Mouse (Mus musculus) forebrain, postnatal 0 days (tissue): ENCODE measurements around the gene Rnaset2b. TPM values are rescaled to one million over a fixed set of nuclear protein-coding genes. Genes with fewer than 3 reads are reported as not detected.
"Not testable (repeated sequence)": the region's sequence is repeated elsewhere in the genome, so short reads cannot be mapped to it uniquely, and the experiment has no call there.

Experiments used
- ATAC-seq: fragments of 200-750 bp; cut with Nextera tagmentation; 2 replicates; pipeline ENCODE4 v1.8.0; 2017; ENCODE audit warnings: mild to moderate bottlenecking, moderate library complexity
- DNase-seq: peaks from one replicate; pipeline ENCODE4 v3.0.0-alpha.2; 2015
- H3K27ac ChIP-seq: fragments of 300-500 bp; sonication (generic); 2 replicates; pipeline ENCODE4 v1.5.1; 2014; ENCODE audit warnings: low read depth, mild to moderate bottlenecking, antibody characterized with exemption, low read length, moderate library complexity, mixed read lengths
- H3K27me3 ChIP-seq: fragments of 300-500 bp; sonication (generic); 2 replicates; pipeline ENCODE4 v1.6.1; 2014; ENCODE audit warnings: mild to moderate bottlenecking, low read length, mixed read lengths; ENCODE audit not compliant: insufficient read depth
- H3K36me3 ChIP-seq: fragments of 300-500 bp; sonication (generic); 2 replicates; pipeline ENCODE4 v1.6.1; 2014; ENCODE audit warnings: mild to moderate bottlenecking, moderate library complexity; ENCODE audit not compliant: insufficient read depth
- H3K4me1 ChIP-seq: fragments of 300-500 bp; sonication (generic); 2 replicates; pipeline ENCODE4 v1.6.1; 2014; ENCODE audit warnings: antibody characterized with exemption; ENCODE audit not compliant: insufficient read depth
- H3K4me2 ChIP-seq: fragments of 300-500 bp; sonication (generic); 2 replicates; pipeline ENCODE4 v1.6.1; 2014; ENCODE audit warnings: low read depth, mild to moderate bottlenecking, moderate library complexity
- H3K4me3 ChIP-seq: fragments of 300-500 bp; sonication (generic); 2 replicates; pipeline ENCODE4 v1.5.1; 2014; ENCODE audit warnings: low read depth, low read length, mixed read lengths
- H3K9ac ChIP-seq: fragments of 300-500 bp; sonication (generic); 2 replicates; pipeline ENCODE4 v1.6.1; 2014; ENCODE audit warnings: mild to moderate bottlenecking
- H3K9me3 ChIP-seq: fragments of 300-500 bp; sonication (generic); 2 replicates; pipeline ENCODE4 v1.6.1; 2016; ENCODE audit warnings: low read length
- CTCF ChIP-seq: sonication (generic); IDR thresholded peaks from 2 replicates; pipeline ENCODE4 v1.5.1; 2016; ENCODE audit warnings: antibody characterized with exemption, control low read depth, low read depth
- whole genome bisulfite sequencing: fragments of 180-500 bp; shearing (Covaris S2); extraction: QIAGEN DNeasy Blood & Tissue Kit; methylation state at CpG from one replicate; pipeline ENCODE4 v1.1.7; 2014; 5-methylcytosine and 5-hydroxymethylcytosine counted together
- polyA plus RNA-seq: library from polyadenylated mRNA; unstranded; fragments of >200 nt; fragmentation: Nextera tagmentation; extraction: Ambion mirVana; gene quantifications from 2 replicates; pipeline ENCODE4 v1.2.1, GENCODE M21; 2015
- total RNA-seq: library from RNA; depleted of rRNA; stranded (reverse); fragments of >200 nt; gene quantifications from 2 replicates; pipeline ENCODE4 v1.2.3, GENCODE M21; 2014; rRNA removed

Rnaset2b gene
- total RNA-seq, result 25.3 and 46.0 TPM in 2 replicates
- polyA plus RNA-seq, result 102 and 107 TPM in 2 replicates

DNA sequence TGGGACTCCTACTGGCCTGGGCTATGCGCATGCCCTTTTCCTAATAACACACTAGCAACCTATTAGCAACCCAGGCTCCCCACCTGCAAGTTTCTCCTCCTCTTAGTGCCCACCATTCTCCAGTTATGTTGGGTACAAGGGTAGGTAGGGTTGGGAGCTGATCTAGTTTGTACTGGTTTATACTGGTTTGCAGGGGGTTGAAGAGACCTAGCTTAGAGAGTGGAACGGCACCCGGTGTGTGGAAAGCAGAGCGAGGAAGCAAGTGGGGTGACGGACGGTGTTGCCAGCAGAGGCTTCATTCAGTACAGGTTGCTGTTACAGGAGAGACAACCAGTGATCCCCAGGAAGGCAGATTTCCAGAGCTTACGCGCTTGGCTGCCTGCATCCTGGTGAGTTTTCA lies at the start of gene Rnaset2b:
Rnaset2b (plus strand) TSS at position 301 of the 400 bp plus-strand sequence.
- not testable (repeated sequence) for H3K27me3 ChIP-seq, H3K4me1 ChIP-seq, H3K4me3 ChIP-seq, ATAC-seq, H3K9ac ChIP-seq, H3K9me3 ChIP-seq, H3K4me2 ChIP-seq, DNase-seq, H3K27ac ChIP-seq, H3K36me3 ChIP-seq
- WGBS, result no CpG with 5 or more reads among the region's 8 CpGs

DNA sequence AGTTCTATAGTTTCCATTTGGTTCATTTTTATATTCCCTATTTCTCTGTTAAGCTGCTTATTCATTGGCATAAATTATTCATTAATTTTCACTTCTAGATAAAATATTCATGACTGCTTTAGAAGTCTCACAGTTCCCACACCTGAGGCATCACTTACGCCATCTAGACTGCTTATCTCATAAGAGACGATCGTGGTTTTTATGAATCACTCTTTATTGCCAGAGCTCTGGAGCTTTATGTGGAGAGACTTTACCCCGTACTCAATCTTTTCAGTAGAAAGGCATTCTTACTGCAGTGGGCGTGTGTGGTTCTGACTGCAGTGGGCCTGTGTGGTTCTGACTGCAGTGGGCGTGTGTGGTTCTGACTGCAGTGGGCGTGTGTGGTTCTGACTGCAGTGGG lies 38.8 kb upstream of the Rnaset2b start:
- not testable (repeated sequence) for H3K9me3 ChIP-seq, H3K27me3 ChIP-seq, H3K27ac ChIP-seq, H3K4me2 ChIP-seq, H3K9ac ChIP-seq, H3K4me1 ChIP-seq, H3K4me3 ChIP-seq, H3K36me3 ChIP-seq
- WGBS, result 81% methylated on average over 6 of the region's 7 CpGs
- DNase-seq (peak; percentile 3), ATAC-seq (peak; percentile 42; the same call in 1 of the 2 replicates)

DNA sequence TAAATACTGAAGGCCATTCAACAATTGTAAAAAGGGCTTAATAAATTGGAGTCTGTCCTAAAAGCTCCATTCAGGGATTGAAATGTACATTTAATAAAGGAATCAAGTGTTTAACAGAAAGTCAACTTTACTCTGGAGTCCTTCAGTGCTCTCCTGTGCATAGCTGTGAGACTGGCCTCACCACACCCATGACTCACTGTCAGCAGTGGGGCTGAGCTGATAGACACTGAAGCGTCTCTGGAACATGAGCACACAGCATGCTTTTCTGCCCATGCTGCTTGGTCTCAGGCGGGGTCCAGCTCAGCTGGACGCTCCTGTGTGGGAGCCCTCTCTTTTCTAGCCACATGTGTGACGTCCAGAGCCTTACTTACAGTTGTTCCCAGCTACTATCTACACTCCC lies 27.9 kb upstream of the Rnaset2b start:
- not testable (repeated sequence) for H3K9me3 ChIP-seq, H3K4me2 ChIP-seq, H3K4me1 ChIP-seq, H3K27me3 ChIP-seq, ATAC-seq, H3K4me3 ChIP-seq, H3K9ac ChIP-seq, H3K27ac ChIP-seq, DNase-seq, H3K36me3 ChIP-seq
- WGBS, result no CpG with 5 or more reads among the region's 4 CpGs

DNA sequence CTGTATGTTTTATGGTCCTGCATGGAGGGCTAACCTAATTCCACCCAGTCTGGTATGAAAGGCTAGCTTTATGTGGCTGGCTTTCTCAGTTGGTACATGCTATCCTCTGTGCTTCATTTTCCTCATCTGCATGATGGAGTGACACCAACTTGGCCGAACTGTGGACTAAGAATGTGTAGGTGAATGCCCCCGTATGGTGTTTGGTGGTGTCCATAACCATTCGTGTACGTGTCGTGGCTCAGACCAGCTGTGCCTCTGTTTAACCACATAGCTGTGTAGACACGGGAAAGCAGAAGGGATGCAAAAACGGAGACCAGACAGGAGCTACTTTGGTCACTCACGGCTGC lies 22.8 kb upstream of the Rnaset2b start:
- Histone ChIP-seq H3K9ac (peak overlapping the region; percentile 58; the same call in 1 of the 2 replicates), H3K4me2 (peak overlapping the region; percentile 61), H3K4me3 (peak overlapping the region; percentile 49)
- not testable (repeated sequence) for H3K36me3 ChIP-seq, H3K27me3 ChIP-seq, DNase-seq, H3K27ac ChIP-seq, ATAC-seq, H3K4me1 ChIP-seq, H3K9me3 ChIP-seq
- no CpG with 5 or more reads among the region's 8 CpGs for WGBS

DNA sequence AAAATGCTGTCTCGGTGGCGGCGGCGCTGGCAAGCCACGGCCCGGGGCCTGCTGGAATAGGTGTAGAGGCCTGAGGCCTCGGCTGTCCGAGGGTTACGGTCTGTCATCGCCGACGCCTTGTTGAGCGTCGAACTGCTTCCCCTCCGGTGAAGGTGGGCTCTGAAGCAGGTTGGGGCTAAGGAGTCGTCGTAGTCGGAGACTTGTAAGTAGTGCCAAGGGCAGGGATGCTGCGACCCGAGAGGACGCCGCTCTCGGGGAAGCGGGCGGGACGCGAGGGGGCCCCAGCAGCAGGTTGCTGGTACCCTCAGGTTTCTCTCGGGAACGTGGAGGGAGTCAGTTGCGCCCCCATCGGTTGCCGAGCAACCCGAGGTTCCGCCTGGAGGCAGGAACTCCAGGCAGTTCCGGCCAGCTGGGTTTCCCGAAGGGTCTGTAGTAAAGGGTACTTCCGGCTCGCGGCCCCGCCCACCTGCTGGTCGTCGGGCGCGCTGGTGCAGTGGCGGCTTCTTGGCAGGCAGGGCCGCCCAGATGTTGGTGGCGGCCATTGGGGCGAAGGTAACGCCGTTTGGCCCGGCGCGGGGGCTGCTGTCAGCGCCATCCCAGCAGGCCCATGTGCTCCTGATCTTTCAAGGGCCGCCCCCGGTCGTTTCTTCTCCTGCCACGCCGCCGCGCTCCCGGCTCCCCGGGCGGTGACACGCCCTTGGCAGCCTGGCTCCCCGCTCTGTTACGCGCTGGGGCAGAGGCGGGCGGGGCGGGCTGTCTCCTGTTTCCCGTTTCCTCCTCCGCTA lies 22.3 kb upstream of the Rnaset2b start, which contains the start of gene Rsph3b:
Rsph3b (minus strand) TSS at position 699 of the 785 bp plus-strand sequence.
- not testable (repeated sequence) for H3K9me3 ChIP-seq, H3K36me3 ChIP-seq, H3K4me1 ChIP-seq, H3K27me3 ChIP-seq
- H3K4me2 ChIP-seq, result peak within 1 kb of the TSS; percentile 61
- DNase-seq, result peak; percentile 85
- peak within 1 kb of the TSS; percentile 58 for H3K9ac ChIP-seq
- peak; percentile 96 for ATAC-seq
- WGBS, result 2% methylated on average over 66 of the region's 73 CpGs
- H3K27ac ChIP-seq, result peak within 1 kb of the TSS; percentile 57; the same call in 1 of the 2 replicates
- peak within 1 kb of the TSS; percentile 49 for H3K4me3 ChIP-seq
- TF ChIP-seq CTCF, result peak; percentile 39

DNA sequence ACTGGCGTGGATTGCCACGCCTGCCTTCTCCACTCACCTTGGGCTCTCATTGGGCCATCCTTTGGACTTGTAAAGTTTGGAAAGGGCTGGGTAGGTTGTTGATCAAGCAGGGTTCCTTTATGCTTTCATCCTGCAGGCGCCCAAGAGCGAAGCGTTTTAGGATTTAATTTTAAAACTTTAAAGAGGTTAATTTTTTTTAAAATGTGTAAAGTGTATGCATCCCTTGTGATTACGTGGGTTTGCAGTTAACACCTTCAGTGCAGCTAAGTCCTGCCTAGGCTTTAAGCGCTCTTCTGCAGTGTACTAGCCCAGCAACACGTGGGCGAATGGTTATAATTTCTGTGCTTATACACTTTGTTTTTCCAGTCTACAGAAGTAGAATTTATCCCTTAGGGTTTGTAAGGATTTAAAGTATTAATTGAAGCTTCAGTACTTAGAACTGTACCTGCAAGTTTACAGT lies 21.6 kb upstream of the Rnaset2b start:
- 10% methylated on average over 9 of the region's 9 CpGs for WGBS
- H3K9ac ChIP-seq, result peak overlapping the region; percentile 58
- not testable (repeated sequence) for H3K27ac ChIP-seq

DNA sequence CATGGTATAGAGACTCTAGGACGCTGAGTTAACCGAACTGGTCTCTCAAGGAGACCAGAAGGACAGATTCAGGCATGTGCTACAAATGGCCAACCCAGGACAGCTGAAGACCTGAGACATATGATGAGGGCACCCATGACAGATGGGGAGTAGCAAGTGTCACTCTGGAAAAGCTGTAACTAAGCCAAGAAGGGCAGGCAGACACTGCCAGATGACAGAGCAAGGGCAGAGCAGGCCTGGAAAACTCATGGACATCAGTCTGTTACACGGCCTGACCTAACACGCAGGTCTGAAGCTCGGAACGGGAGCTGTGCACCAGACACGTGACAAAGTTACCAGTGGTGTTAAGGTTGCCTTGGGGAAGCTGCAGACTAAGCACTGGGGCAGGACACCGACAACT lies 11.6 kb upstream of the Rnaset2b start:
- not testable (repeated sequence) for H3K4me2 ChIP-seq, H3K4me3 ChIP-seq, H3K27ac ChIP-seq, H3K27me3 ChIP-seq, H3K36me3 ChIP-seq, ATAC-seq, H3K9ac ChIP-seq, DNase-seq, H3K4me1 ChIP-seq, H3K9me3 ChIP-seq
- WGBS, result 83% methylated on average over 6 of the region's 8 CpGs

More for the DNA sequence above, 21.6 kb upstream of the Rnaset2b start:
- not testable (repeated sequence) for H3K36me3 ChIP-seq, H3K9me3 ChIP-seq, H3K4me1 ChIP-seq, DNase-seq, H3K27me3 ChIP-seq
- peak; percentile 38 for ATAC-seq
- peak overlapping the region; percentile 49 for H3K4me3 ChIP-seq
- H3K4me2 ChIP-seq, result peak overlapping the region; percentile 61

DNA sequence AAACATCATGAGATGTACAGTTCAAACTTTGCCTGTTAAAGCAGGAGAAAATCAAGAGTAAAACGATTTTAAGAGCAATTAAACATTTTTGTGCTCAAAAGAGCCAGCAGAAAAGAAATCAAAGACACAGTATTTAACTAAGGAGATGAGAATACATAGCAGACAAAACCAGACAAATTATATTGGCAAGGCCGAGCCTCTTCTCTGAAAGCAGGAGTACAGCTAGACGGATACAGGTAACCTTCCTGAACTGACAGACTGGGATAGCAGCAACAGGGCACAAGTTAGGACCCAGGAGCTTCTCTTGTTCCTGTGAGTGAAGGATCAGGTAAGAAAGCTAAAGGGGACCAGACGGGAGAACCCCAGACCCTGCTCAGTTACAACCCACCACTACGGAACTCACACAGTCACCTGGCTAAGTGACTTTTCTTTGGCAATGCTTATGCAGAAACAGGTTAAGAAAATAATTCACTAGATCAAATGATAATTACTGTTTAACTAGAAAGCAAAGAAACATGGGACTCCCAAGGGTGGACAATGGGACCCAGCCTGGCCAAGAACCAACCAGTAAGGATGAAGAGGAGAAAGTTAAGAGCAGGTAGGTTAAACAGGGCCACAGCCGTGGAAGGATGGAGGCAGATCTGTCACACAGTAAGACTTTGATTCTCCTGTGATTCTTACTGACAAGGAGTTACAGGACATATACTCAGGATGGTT lies 10.7 kb upstream of the Rnaset2b start:
- H3K4me1 ChIP-seq, H3K36me3 ChIP-seq, H3K4me3 ChIP-seq, H3K9ac ChIP-seq, ATAC-seq, DNase-seq, H3K9me3 ChIP-seq, H3K27ac ChIP-seq, H3K27me3 ChIP-seq: not testable (repeated sequence)
- H3K4me2 ChIP-seq, result peak overlapping the region; percentile 46
- 58% methylated on average over 4 of the region's 6 CpGs for WGBS

DNA sequence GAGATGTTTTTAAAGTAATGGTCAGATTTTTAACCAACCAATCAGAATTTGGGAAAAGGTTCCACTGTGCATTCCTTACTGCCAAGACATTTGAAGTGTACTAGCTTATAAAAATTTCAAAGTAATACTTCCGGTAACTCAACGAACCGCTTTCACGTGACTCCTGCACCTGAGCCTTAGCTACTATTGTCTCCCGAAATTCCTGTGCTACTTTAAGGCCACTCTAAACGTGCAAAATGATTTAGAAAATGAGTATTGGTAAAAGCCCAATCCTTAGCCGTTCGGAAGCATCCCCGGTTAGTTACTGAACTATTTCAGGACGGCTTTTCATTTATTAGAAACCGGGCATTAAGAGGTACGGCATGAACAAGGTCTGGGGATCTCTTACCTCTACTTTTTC lies 10.1 kb upstream of the Rnaset2b start:
- Histone ChIP-seq H3K4me2 (peak overlapping the region; percentile 46), H3K4me3 (peak overlapping the region; percentile 40), H3K9ac (peak overlapping the region; percentile 50; the same call in 1 of the 2 replicates)
- not testable (repeated sequence) for ATAC-seq, H3K27ac ChIP-seq, H3K9me3 ChIP-seq, H3K4me1 ChIP-seq, H3K36me3 ChIP-seq, H3K27me3 ChIP-seq
- 0% methylated on average over 12 of the region's 12 CpGs for WGBS
- DNase-seq, result peak; percentile 2

DNA sequence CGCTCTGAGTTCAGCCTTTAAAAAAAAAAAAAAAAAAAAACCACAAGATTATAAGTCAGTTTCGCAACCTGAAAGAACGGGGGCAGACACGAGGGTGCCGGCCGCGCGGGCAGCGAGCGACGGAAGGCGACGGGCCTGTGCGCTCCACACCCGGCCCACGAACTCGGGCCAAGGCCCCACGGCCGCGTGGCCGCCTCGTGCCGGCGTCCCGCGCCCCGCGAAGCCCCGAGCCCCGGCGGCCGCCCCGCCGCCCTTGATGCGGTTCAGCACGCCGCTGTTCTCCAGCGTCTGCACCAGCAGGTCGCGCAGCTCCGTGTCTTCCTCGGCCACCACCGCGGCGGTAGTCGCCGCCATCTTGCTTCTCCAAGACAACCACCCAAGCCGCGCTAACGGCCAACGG lies 9.7 kb upstream of the Rnaset2b start, which contains the start of gene Tagap1:
Tagap1 (minus strand) TSS at position 381 of the 400 bp plus-strand sequence.
- Histone ChIP-seq H3K4me3 (peak within 1 kb of the TSS; percentile 40), H3K4me2 (peak within 1 kb of the TSS; percentile 46), H3K9ac (peak within 1 kb of the TSS; percentile 50)
- not testable (repeated sequence) for H3K36me3 ChIP-seq, H3K4me1 ChIP-seq, H3K27ac ChIP-seq, H3K9me3 ChIP-seq, ATAC-seq, H3K27me3 ChIP-seq
- WGBS, result 3% methylated on average over 41 of the region's 51 CpGs
- peak; percentile 10 for DNase-seq
